Mouse (Mus musculus) neural tube, embryonic 14.5 days (tissue): ENCODE results near the gene Rpl35a. TPM values are rescaled to one million over a fixed set of nuclear protein-coding genes. Genes with fewer than 3 reads are reported as not detected.
A peak's percentile ranks its signal among the peaks of the same experiment; 100 is the strongest.
"Not testable (repeated sequence)": the region's sequence is repeated elsewhere in the genome, so short reads cannot be mapped to it uniquely, and the experiment has no call there.

Source experiments
- ATAC-seq: fragments of 200-750 bp; cut with Nextera tagmentation; 2 replicates; pipeline ENCODE4 v1.8.0; 2017; ENCODE audit warnings: low read depth, mild to moderate bottlenecking, moderate TSS enrichment, moderate library complexity
- H3K27ac ChIP-seq: fragments of 300-500 bp; sonication (generic); 2 replicates; pipeline ENCODE4 v1.5.1; 2014; ENCODE audit warnings: low read depth, mild to moderate bottlenecking, control low read depth, low read length, moderate library complexity, mixed read lengths
- H3K27me3 ChIP-seq: fragments of 300-500 bp; sonication (generic); 2 replicates; pipeline ENCODE4 v1.6.1; 2014; ENCODE audit warnings: low read length; ENCODE audit not compliant: control insufficient read depth, insufficient read depth
- H3K36me3 ChIP-seq: fragments of 300-500 bp; sonication (generic); 2 replicates; pipeline ENCODE4 v1.6.1; 2014; ENCODE audit warnings: low read length, mixed read lengths; ENCODE audit not compliant: control insufficient read depth, insufficient read depth
- H3K4me1 ChIP-seq: fragments of 300-500 bp; sonication (generic); 2 replicates; pipeline ENCODE4 v1.6.1; 2014; ENCODE audit warnings: low read length; ENCODE audit not compliant: control insufficient read depth, insufficient read depth
- H3K4me2 ChIP-seq: fragments of 300-500 bp; sonication (generic); 2 replicates; pipeline ENCODE4 v1.6.1; 2014; ENCODE audit warnings: mild to moderate bottlenecking, low read depth, low read length, control low read depth
- H3K4me3 ChIP-seq: fragments of 300-500 bp; sonication (generic); 2 replicates; pipeline ENCODE4 v1.5.1; 2014; ENCODE audit warnings: low read depth, low read length, control low read depth, mixed read lengths
- H3K9ac ChIP-seq: fragments of 300-500 bp; sonication (generic); replicated peaks from 2 replicates; pipeline ENCODE4 v1.6.1; 2014; ENCODE audit warnings: low read depth, mild to moderate bottlenecking, control low read depth, low read length, mixed read lengths
- H3K9me3 ChIP-seq: fragments of 300-500 bp; sonication (generic); 2 replicates; pipeline ENCODE4 v1.6.1; 2016; ENCODE audit warnings: low read length; ENCODE audit not compliant: control insufficient read depth
- WGBS: fragments of 180-500 bp; shearing (Covaris S2); extraction: QIAGEN DNeasy Blood & Tissue Kit; methylation state at CpG from one replicate; pipeline ENCODE4 v1.1.7; 2014; 5-methylcytosine and 5-hydroxymethylcytosine counted together
- polyA plus RNA-seq: library from polyadenylated mRNA; unstranded; fragments of >200 nt; fragmentation: Nextera tagmentation; extraction: Ambion mirVana; gene quantifications from 2 replicates; pipeline ENCODE4 v1.2.1, GENCODE M21; 2014

Rpl35a gene
- polyA plus RNA-seq, 1 experiment from 2014 or later = 450 TPM

DNA sequence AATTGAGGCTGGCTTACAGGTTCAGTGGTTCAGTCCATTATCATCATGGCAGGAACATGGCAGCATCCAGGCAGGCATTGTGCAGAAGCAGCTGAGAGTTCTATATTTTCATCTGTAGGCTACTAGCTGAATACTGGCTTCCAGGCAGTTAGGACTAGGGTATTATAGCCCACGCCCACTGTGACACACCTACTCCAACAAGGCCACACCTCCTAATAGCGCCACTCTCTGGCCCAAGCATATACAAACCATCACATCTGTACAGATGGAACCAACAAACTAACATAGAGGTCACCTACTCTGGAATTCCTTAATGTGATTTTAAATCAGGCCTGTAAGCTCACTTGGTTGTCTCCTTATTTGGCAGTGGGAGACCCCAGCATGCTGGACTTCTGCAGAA, 7.6 kb upstream of the Rpl35a start:
- Histone ChIP-seq H3K27ac (no peak overlapping the region), H3K9ac (no peak overlapping the region), H3K4me3 (no peak overlapping the region), H3K36me3 (no peaks in the 10 kb centered on the region), H3K4me2 (no peak overlapping the region), H3K27me3 (no peaks in the 10 kb centered on the region), H3K4me1 (no peaks in the 10 kb centered on the region), H3K9me3 (no peaks in the 10 kb centered on the region)
- 84% methylated on average over 2 of the region's 2 CpGs for WGBS
- ATAC-seq = no peak

DNA sequence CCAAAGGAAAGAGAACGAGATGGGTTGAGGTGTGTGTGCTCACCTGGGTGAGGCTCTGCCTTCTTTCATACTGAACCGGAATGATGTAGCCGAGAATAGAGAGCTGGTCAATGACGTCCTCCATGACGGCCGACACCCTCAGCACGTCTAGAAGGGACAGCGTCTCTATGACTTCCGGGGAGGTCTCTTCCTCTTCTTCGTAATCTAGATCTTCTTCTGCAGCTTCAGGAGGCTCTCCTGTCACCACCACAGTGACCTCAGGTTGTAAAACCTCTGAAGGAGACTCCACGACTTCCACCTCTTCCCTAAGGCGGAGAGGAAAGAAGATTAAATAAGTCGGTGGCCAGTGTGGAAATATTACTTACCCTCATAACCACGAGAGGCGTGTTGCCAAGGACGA, 6.4 kb upstream of the Rpl35a start:
- 96% methylated on average over 16 of the region's 16 CpGs for WGBS

DNA sequence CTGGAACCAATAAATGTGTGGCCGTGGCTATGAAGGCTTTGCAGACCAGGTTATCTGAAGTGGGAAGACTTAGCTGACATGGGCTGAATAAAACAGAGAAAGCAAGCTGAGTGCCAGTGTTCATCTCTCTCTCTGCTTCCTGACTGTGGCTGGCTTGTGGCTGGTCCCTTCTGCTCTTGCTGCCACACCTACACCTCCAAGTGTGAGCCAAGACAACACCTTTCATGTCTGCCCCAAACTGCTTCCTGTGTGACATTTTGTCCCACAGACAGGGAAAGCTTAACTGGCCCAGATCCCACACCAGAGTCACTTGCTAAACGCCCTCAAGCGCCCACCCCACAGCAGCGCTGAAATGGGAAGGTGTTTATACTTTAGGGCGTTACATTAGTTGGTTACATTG, 3.1 kb upstream of the Rpl35a start:
- Histone ChIP-seq H3K4me1 (peaks cover 8% of the 10 kb centered on the region), H3K9me3 (no peaks in the 10 kb centered on the region), H3K9ac (no peak overlapping the region), H3K4me2 (no peak overlapping the region), H3K27me3 (no peaks in the 10 kb centered on the region), H3K36me3 (peaks cover 3% of the 10 kb centered on the region; the same call in 1 of the 2 replicates), H3K4me3 (no peak overlapping the region), H3K27ac (no peak overlapping the region)
- 79% methylated on average over 5 of the region's 5 CpGs for WGBS
- ATAC-seq = no peak

More for the DNA sequence above, 6.4 kb upstream of the Rpl35a start:
- Histone ChIP-seq H3K27me3 (no peaks in the 10 kb centered on the region), H3K36me3 (no peaks in the 10 kb centered on the region), H3K4me1 (no peaks in the 10 kb centered on the region), H3K4me3 (no peak overlapping the region), H3K9ac (no peak overlapping the region), H3K9me3 (no peaks in the 10 kb centered on the region), H3K4me2 (no peak overlapping the region), H3K27ac (no peak overlapping the region)
- ATAC-seq = no peak

GRCm38 (mm10) chr16:33054927-33055326, 1.3 kb upstream of the Rpl35a start:
- H3K27ac ChIP-seq, H3K4me1 ChIP-seq, H3K4me3 ChIP-seq, ATAC-seq, H3K27me3 ChIP-seq, H3K9me3 ChIP-seq, H3K4me2 ChIP-seq, H3K9ac ChIP-seq: not testable (repeated sequence)
- H3K36me3 ChIP-seq = peaks cover 18% of the 10 kb centered on the region
- 90% methylated on average over 2 of the region's 2 CpGs for WGBS

DNA sequence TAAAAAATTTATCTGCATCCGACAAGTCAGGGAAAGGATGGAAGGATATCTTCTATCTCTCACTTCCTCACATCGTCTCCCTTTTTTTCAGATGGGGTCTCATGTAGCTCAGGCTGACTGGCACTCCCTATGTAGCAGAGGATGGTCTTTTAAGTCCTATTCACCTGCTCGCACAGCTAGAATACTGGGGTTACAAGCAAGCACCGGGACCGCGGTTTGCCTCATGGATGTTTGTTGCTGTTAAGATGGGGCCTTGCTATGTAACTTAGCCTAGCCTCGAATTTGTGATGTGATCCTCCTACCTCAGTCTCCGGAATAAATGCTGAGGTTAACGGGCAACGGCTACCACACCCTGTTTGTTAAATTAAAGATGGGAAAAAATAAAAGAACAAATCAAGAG, 598 bp upstream of the Rpl35a start:
- ATAC-seq = peak; percentile 52; the same call in 1 of the 2 replicates
- Histone ChIP-seq H3K4me1 (peaks cover 10% of the 10 kb centered on the region), H3K9me3 (no peaks in the 10 kb centered on the region), H3K9ac (no peak overlapping the region), H3K27ac (peak overlapping the region; percentile 87; the same call in 1 of the 2 replicates), H3K4me3 (peak overlapping the region; percentile 89), H3K4me2 (peak overlapping the region; percentile 73), H3K36me3 (peaks cover 25% of the 10 kb centered on the region), H3K27me3 (no peaks in the 10 kb centered on the region)
- 23% methylated on average over 10 of the region's 10 CpGs for WGBS

- Histone ChIP-seq H3K4me1 (peaks cover 10% of the 10 kb centered on the region), H3K9ac (peak overlapping the region; percentile 89), H3K27ac (peak overlapping the region; percentile 87), H3K4me2 (peak overlapping the region; percentile 73), H3K36me3 (peaks cover 26% of the 10 kb centered on the region), H3K27me3 (no peaks in the 10 kb centered on the region), H3K9me3 (no peaks in the 10 kb centered on the region), H3K4me3 (peak overlapping the region; percentile 89)
- 0% methylated on average over 24 of the region's 24 CpGs for WGBS
- peak; percentile 25; the same call in 1 of the 2 replicates for ATAC-seq
These were observed 533 bp downstream of the Rpl35a start for GRCm38 (mm10) chr16:33056786-33057185.

DNA sequence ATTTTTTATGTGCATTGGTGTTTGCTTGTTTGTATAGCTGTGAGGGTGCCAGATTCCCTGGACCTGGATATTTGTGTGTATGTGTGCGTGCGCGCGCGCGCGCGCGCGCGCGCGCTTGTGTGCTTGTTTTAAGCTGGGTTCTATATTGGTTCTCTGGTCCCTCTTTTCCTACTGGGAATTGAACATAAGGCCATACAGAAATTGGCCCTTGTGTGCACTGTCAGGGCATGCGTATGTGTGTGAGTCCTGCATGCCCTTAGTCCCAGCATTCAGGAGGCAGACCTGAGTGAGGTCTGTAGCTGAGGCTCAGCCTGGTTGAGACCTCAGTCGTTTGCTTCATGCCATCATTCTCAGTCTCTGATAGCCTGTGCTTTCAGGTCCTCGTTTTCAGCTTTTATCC, 1.8 kb downstream of the Rpl35a start:
- Histone ChIP-seq H3K27ac (no peak overlapping the region), H3K4me2 (peak overlapping the region; percentile 26), H3K4me1 (peaks cover 10% of the 10 kb centered on the region), H3K27me3 (no peaks in the 10 kb centered on the region), H3K9me3 (no peaks in the 10 kb centered on the region), H3K9ac (0 out of 2 replicates have a peak overlapping the region, but pooled peaks have one; percentile 16), H3K4me3 (0 out of 2 replicates have a peak overlapping the region, but pooled peaks have one; percentile 89), H3K36me3 (peaks cover 26% of the 10 kb centered on the region)
- ATAC-seq = no peak
- WGBS = 90% methylated on average over 16 of the region's 16 CpGs

DNA sequence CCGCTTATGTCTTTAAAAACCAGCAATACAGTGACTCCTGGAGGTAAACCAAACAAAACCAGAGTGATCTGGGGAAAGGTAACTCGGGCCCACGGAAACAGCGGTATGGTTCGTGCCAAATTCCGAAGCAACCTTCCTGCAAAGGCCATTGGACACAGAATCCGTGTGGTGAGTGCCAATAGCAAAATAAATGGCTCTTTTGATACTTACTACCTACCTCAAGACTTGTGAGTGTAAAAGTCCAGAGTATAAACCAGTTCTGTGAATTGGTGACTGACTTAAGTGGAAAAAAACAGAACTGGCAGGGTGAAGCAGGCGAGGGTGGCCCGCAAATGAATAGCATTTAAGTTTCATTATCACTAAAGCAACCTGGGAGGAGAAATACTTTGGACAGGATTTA, 2.4 kb downstream of the Rpl35a start:
- 92% methylated on average over 9 of the region's 9 CpGs for WGBS

DNA sequence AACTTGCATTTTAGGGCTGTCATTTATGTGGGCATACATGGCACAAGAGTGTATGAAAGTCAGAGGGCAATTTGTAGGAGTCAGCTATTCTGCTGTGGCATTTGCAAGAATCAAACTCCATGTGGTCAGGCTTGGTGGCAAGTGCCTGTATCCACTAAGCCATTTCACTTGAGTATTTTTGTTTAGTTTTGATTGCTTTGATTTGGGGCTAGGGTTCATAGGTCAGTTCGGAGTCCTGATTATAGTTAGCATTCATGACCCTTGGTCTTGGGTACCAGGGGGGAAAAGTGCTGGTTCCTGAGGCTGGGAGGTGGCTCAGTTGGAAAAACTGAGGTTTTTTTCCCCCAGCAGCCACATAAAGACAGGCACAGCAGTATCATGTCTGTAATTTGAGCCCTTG, 3.2 kb downstream of the Rpl35a start:
- H3K27me3 ChIP-seq = no peaks in the 10 kb centered on the region
- peaks cover 26% of the 10 kb centered on the region for H3K36me3 ChIP-seq
- no peak overlapping the region for H3K4me3 ChIP-seq
- H3K27ac ChIP-seq = no peak overlapping the region
- 100% methylated on average over 1 of the region's 1 CpGs for WGBS
- no peak for ATAC-seq
- H3K4me1 ChIP-seq = peaks cover 19% of the 10 kb centered on the region
- no peak overlapping the region for H3K9ac ChIP-seq
- H3K4me2 ChIP-seq = no peak overlapping the region
- no peaks in the 10 kb centered on the region for H3K9me3 ChIP-seq

More for the DNA sequence above, 2.4 kb downstream of the Rpl35a start:
- not testable (repeated sequence) for H3K27ac ChIP-seq, H3K27me3 ChIP-seq, H3K9ac ChIP-seq, H3K4me2 ChIP-seq, H3K4me3 ChIP-seq, H3K9me3 ChIP-seq, ATAC-seq
- H3K4me1 ChIP-seq = peaks cover 15% of the 10 kb centered on the region
- peaks cover 26% of the 10 kb centered on the region for H3K36me3 ChIP-seq
